Mouse (Mus musculus) R1 (cell line): Measurements from ENCODE around the gene Ntn5.
A peak's percentile ranks its signal among the peaks of the same experiment; 100 is the strongest.

Experiments
- DNase-seq: peaks from one replicate; pipeline ENCODE4 v3.0.0-alpha.2; 2018; ENCODE audit warnings: low read depth, low spot score

Ntn5 gene

DNA sequence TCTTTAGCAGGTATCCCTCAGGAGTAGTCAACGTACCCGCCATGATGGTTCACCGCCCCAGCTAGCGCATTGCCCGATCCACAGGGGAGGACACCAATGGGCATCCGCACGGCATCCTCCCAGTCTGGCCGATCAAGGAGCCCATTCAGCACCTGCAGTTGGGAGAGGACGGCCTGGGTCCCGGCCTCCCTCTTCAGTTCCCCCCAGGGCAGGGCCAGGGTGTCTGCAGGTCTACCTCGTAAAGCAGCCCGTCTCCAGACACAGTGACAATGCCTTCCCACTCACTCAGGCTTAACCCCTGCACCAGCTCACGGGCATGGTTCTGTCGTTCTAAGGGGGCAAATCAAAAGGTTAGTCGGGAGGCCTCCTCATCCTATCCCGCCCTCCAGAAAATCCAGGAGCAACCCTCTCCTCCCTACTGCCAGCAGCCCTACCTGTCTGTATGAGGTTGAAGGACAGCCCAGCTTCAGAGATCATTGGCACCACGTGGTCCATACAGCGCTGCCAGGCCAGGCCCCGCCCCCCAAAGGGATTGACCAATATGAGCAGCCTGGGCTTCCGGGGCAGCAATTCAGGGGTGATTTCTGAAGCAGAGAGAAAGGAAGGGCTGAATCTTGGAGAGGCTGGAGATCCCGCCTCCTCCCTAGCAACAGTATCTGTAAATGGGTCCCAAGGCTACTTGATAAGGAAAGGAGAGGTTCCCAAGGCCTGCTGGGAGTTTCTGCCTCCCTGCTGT is 28.4 kb downstream of the Ntn5 start:
- peak; percentile 72 for DNase-seq

DNA sequence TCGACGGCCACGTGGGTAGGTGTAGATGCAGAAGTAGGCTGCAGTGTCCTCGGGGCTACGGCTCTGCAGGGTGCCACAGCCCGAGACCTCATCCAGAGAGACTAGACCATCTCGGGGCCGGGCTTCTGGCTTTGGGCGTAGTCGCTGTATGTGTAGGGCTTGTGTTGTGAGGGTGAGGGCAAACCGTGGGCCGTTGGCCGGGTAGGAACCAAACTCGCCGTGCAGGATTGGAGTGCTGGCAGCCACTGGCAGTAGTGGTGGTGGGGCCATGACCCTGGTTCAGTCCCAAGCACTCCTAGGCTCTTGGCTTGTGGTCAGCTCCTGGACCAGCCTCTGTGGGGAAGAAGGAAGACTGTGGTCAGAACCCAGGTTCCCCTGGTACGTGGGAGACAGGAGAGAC is 29.6 kb downstream of the Ntn5 start:
- no peak for DNase-seq

GRCm38 (mm10) chr7:45713881-45714520 is 30.2 kb downstream of the Ntn5 start:
- no peak for DNase-seq

GRCm38 (mm10) chr7:45714630-45715089 is 30.8 kb downstream of the Ntn5 start:
- DNase-seq, result peak; percentile 86

DNA sequence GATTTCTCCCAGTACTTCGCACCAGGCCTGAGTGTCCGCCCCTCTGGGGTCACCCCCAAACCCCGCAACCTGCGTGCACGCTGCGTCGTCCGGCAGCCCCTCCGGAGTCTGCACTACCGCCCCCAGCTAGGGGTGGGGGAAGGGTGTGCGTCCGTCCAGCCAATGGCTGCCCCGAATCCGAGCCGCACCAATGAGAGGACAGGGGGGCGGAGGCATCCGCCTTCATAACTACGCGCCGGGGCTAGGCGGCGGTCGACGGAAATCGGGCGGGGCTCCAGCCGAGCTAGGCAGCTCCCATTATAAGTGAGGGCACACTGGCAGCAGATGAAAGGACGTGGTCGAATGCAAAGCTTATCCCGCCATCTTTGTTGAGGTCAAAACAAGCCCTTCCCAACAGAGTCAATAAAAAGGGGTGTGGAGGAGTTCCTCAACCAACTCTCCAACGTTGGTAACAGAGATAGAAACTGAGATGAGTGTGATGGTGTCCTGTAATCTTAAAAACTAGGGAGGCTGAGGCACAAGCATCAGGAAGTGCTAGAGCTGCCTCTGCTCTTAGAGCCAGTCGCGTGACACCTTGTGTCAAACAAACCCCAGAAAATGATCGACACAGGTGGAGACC is 31.4 kb downstream of the Ntn5 start, which contains the start of gene Rpl18:
Gene Rpl18 (plus strand): TSS at position 368 of the 619 bp plus-strand sequence.
- peak; percentile 99 for DNase-seq

- DNase-seq, result no peak
Measured at GRCm38 (mm10) chr7:45715741-45716459, 32.1 kb downstream of the Ntn5 start.

GRCm38 (mm10) chr7:45716460-45716857 is 32.6 kb downstream of the Ntn5 start:
- DNase-seq, result no peak

GRCm38 (mm10) chr7:45716952-45717917 is 33.4 kb downstream of the Ntn5 start:
- DNase-seq, result no peak

DNA sequence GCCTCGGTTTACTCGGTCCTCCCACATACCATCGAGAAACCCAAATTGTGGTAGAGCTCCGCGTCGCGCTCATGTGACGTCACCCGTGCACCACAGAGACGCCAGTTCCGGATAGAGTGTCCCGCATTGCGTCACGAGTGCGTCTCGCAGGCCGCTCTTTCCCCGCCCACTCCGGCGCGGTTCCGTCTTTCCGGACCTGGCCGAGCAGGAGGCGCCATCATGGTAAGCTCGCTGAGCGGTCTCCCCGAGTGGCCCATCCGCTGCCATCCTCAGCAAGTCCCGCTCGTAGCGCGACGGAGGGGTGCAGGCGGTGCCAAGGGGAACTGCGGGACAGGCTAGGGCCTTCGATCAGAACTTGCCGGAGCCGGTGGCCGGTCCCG is 34.1 kb downstream of the Ntn5 start, which contains the start of gene Sphk2:
Gene Sphk2 (minus strand): TSS at position 85 of the 380 bp plus-strand sequence.
- DNase-seq, result peak; percentile 99

DNA sequence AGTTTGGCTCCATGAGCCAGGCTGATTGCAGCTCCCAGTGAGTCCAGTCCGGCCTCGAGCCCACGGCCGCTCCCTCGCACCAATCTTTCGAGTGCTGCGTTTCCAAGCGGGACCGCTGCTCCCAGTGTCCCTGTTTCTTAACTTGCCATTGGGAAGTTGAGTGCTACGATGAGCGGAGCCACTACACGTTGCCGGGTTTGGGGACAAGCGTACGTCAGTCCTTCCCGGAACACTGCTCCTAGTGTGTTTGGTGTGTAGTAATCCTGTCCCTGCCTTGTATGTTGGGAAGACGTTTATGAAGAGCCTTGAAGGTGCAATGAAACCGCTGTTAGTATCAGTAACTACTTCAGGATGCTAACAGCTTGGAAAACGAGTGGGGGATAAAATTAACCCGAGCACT is 34.5 kb downstream of the Ntn5 start:
- no peak for DNase-seq

DNA sequence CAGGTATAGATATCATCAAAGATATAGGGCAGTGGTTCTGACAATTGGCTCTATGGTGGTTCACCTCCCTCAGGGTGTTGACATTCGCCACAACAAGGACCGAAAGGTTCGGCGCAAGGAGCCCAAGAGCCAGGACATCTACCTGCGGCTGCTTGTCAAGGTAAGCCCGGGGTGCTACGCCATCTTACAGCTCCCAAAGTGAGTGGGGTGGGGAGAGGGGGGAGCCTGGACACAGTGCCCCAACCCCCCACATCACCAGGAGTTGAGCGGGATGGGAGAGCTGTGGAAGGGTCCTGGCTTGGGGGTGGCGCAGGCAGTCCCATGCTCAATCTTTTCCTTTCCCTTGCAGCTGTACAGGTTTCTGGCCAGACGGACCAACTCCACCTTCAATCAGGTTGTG is 35.4 kb downstream of the Ntn5 start:
- no peak for DNase-seq

DNA sequence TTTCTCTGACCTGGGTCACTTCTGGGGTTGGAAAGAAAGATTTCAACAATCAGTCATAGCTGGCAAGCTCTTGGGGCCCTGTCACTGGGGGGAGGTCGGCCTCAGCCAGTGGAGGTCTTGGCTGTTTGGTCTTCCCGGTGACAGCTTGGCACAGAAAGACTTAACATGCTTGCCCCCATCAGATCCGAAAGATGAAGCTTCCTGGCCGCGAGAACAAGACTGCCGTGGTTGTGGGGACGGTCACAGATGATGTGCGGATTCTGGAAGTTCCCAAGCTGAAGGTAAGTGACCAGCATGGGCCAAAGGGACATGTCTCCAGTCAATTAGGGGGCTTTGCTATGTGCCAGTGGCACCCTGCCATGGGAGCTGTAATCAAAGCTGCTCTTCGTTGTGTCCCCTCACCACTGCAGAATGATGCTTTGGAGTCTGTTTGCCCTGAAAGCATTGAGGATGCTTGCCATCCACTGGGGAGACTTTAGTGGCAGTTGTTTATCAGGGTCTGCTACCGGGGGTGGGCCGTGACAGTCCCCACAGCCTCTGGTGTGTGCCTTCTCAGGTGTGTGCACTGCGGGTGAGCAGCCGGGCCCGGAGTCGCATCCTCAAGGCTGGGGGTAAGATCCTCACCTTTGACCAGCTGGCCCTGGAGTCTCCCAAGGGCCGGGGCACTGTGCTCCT is 36.1 kb downstream of the Ntn5 start:
- DNase-seq, result no peak

DNA sequence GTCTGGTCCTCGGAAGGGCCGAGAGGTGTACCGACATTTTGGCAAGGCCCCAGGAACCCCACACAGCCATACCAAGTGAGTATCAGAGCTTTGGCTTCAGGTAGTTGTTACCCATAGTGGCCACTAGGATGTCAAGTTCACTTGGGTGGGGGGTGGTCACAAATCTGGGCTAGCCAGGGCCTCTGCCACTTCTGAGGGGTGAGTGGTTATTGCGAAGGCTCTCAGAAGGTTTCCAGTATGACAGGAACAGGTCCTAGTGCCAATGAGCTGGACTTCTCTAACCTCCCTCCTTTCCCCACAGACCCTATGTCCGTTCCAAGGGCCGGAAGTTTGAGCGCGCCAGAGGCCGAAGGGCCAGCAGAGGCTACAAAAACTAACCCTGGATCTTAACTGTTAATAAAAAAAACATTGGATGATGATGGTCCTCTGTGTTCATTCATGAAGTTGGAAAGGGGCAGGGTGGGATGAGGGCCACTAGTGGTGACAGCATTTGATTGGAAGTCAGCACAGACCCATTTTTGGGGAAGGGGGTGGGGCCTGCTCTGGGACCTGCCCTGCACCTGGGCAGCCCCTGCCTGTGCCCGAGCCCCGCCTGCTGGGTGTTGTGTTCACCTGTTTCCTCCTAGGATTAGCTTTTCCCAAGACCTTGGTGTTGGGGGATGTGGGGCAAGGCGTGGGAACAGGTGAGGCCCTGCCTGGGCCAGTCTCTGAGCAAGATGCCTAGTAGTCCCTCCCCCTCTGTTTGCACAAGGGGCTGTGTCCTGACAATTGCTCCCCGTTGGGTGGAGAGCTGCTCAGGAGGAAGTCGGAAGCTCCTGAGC is 36.8 kb downstream of the Ntn5 start, which contains the start of gene Fam83e:
Gene Fam83e (plus strand): TSS at position 800 of the 821 bp plus-strand sequence.
- peak; percentile 85 for DNase-seq

- no peak for DNase-seq
Measured at GRCm38 (mm10) chr7:45721234-45721571, 37.4 kb downstream of the Ntn5 start.

DNA sequence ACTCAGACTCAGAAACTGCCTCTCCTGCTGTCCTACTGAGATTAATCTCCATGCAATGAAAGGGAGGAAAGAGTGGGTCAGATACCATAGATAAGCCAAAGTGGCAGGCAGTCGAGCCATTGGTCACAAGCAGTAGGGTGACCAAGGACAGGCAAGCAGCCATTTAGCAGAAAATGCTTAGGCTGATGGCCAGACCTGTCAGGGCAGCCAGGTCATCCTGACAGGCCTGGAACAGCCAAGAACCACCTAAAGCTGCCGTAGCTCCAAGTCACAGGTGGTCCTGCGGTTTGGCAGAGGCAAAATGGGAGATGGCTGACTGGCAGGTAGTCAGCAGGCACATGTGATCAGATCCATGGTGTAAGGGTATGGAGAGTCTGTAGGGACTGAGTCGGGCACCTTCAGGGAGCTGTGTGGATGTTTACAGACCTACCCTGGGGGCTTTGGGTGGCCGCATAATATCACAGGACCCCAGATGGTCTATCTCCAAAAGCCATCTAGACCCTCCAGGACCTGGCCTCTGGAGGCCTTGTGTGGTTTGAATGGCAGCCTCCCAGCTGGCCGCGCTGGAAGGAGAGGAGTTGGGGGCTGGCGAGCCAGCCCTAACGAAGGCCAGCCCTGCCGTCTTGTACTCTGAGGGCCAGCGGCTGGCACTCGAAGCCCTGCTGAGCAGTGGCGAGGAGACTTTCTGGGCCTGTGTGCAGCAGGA is 38.0 kb downstream of the Ntn5 start:
- DNase-seq, result no peak

GRCm38 (mm10) chr7:45722348-45722713 is 38.5 kb downstream of the Ntn5 start:
- DNase-seq, result no peak

- DNase-seq, result no peak
Measured at GRCm38 (mm10) chr7:45723301-45723700, 39.5 kb downstream of the Ntn5 start.

- no peak for DNase-seq
Measured at GRCm38 (mm10) chr7:45723781-45724180, 40.0 kb downstream of the Ntn5 start.

DNA sequence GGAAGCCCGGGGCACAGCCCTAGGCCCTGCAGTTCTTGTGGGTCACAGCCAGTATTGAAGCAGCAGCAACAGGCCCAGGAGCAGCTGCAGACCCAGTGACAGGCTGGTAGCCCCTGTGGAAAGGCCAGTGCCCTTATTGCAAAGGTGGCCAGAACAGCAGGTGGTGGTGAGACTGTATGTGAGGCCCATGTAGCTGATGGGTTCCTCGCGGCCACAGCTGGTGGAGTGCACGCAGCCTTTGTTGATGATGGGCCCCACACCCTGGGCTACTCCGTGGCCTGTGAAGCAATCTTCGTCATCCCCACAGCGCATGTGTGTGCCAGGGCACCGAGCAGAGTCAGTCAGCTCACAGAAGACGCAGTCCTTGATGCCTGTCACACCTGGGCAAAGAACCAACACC is 41.3 kb downstream of the Ntn5 start:
- DNase-seq, result no peak
